Mouse (Mus musculus) myocyte (in vitro differentiated cells): ENCODE data around the gene Dmbt1. TPM values are rescaled to one million over a fixed set of nuclear protein-coding genes. Genes with fewer than 3 reads are reported as not detected.

Experiments
- H3K27me3 ChIP-seq: one replicate; pipeline ENCODE4 v1.6.1; 2011; ENCODE audit not compliant: control insufficient read depth, insufficient read depth, insufficient read length
- H3K36me3 ChIP-seq: one replicate; pipeline ENCODE4 v1.6.1; 2011; ENCODE audit not compliant: control insufficient read depth, insufficient read depth
- H3K4me2 ChIP-seq: one replicate; pipeline ENCODE4 v1.6.1; 2011; ENCODE audit warnings: low read depth, control low read depth
- H3K4me3 ChIP-seq: one replicate; pipeline ENCODE4 v1.5.1; 2011; ENCODE audit warnings: mild to moderate bottlenecking, control low read depth, moderate library complexity
- H3K79me2 ChIP-seq: one replicate; pipeline ENCODE4 v1.6.1; 2011; ENCODE audit not compliant: control insufficient read depth, insufficient read depth
- H3ac ChIP-seq: one replicate; pipeline ENCODE4 v1.6.1; 2011; ENCODE audit not compliant: control insufficient read depth, insufficient read length
- CEBPB ChIP-seq: IDR thresholded peaks from 2 replicates; pipeline ENCODE4 v1.6.1; 2011; ENCODE audit warnings: mild to moderate bottlenecking, moderate library complexity; ENCODE audit not compliant: poor library complexity, insufficient read depth, severe bottlenecking
- E2F4 ChIP-seq: IDR thresholded peaks from one replicate; pipeline ENCODE4 v1.6.1; 2011; ENCODE audit warnings: mild to moderate bottlenecking, control low read depth, moderate library complexity; ENCODE audit not compliant: insufficient read depth
- MAX ChIP-seq: IDR thresholded peaks from one replicate; pipeline ENCODE4 v1.6.1; 2011; ENCODE audit warnings: low read depth, mild to moderate bottlenecking, control low read depth
- MYOD1 ChIP-seq, 3 experiments: IDR thresholded peaks; one replicate each; pipeline ENCODE4 v1.6.1; 2011; ENCODE audit warnings: control low read depth in 2 of 3, low read depth in 2 of 3, mild to moderate bottlenecking in 2 of 3, moderate library complexity in 1 of 3; ENCODE audit not compliant: insufficient read length in 2 of 3, control insufficient read depth in 1 of 3
- MYOG ChIP-seq, 3 experiments: IDR thresholded peaks; one replicate each; pipeline ENCODE4 v1.6.1; 2011; ENCODE audit warnings: control low read depth in 2 of 3, low read depth in 2 of 3, mild to moderate bottlenecking in 2 of 3; ENCODE audit not compliant: insufficient read length in 2 of 3, control insufficient read depth in 1 of 3, insufficient read depth in 1 of 3
- POLR2A ChIP-seq: IDR thresholded peaks from one replicate; pipeline ENCODE4 v1.6.1; 2011; ENCODE audit warnings: low read depth, mild to moderate bottlenecking, control low read depth, moderate library complexity; ENCODE audit not compliant: insufficient read length
- POLR2AphosphoS2 ChIP-seq: IDR thresholded peaks from one replicate; pipeline ENCODE4 v1.6.1; 2011; ENCODE audit warnings: low read depth, control low read depth; ENCODE audit not compliant: insufficient read length
- REST ChIP-seq: IDR thresholded peaks from one replicate; pipeline ENCODE4 v1.6.1; 2011; ENCODE audit warnings: mild to moderate bottlenecking, control low read depth, moderate library complexity; ENCODE audit not compliant: insufficient read depth, insufficient read length
- SRF ChIP-seq: IDR thresholded peaks from one replicate; pipeline ENCODE4 v1.6.1; 2011; ENCODE audit warnings: low read depth; ENCODE audit not compliant: control insufficient read depth, insufficient read length
- TCF12 ChIP-seq: IDR thresholded peaks from one replicate; pipeline ENCODE4 v1.6.1; 2011; ENCODE audit warnings: mild to moderate bottlenecking, control low read depth; ENCODE audit not compliant: poor library complexity, insufficient read depth, severe bottlenecking
- TCF3 ChIP-seq: IDR thresholded peaks from one replicate; pipeline ENCODE4 v1.6.1; 2011; ENCODE audit warnings: low read depth, control low read depth; ENCODE audit not compliant: insufficient read length
- USF1 ChIP-seq: IDR thresholded peaks from one replicate; pipeline ENCODE4 v1.6.1; 2011; ENCODE audit warnings: low read depth, mild to moderate bottlenecking, control low read depth, moderate library complexity
- polyA plus RNA-seq: library from polyadenylated mRNA; unstranded; fragments of >200 nt; fragmentation: generic; extraction: Trizol; gene quantifications from one replicate; pipeline ENCODE4 v1.2.1, GENCODE M21; 2012; ENCODE audit warnings: missing spikeins

The Dmbt1 gene
- polyA plus RNA-seq, 1 experiment: not detected

GRCm38 (mm10) chr7:131130021-131130420 is 98.2 kb downstream of the Dmbt1 start:
- H3K4me2 ChIP-seq: no peak overlapping the region
- H3K27me3 ChIP-seq: no peaks in the 10 kb centered on the region
- no peak overlapping the region for H3ac ChIP-seq
- H3K4me3 ChIP-seq: no peak overlapping the region
- H3K36me3 ChIP-seq: no peaks in the 10 kb centered on the region
- H3K79me2 ChIP-seq: no peaks in the 10 kb centered on the region
- TF ChIP-seq SRF (no peak), TCF12 (no peak), REST (no peak), CEBPB (no peak), TCF3 (no peak), POLR2A (no peak)

GRCm38 (mm10) chr7:131133181-131133580 is 101.3 kb downstream of the Dmbt1 start:
- Histone ChIP-seq H3K79me2 (no peaks in the 10 kb centered on the region), H3K36me3 (no peaks in the 10 kb centered on the region), H3K27me3 (no peaks in the 10 kb centered on the region), H3K4me3 (no peak overlapping the region), H3K4me2 (no peak overlapping the region), H3ac (no peak overlapping the region)
- TF ChIP-seq TCF12 (no peak), POLR2A (no peak), MYOD1 (IDR thresholded peaks at IDR 0.05; ENCODE audit: control insufficient read depth in 1 of 3, insufficient read length in 2 of 3, low read depth in 2 of 3) (no peak), CEBPB (no peak), MYOG (IDR thresholded peaks at IDR 0.05; ENCODE audit: control insufficient read depth in 1 of 3, insufficient read depth in 1 of 3, insufficient read length in 2 of 3, low read depth in 2 of 3) (no peak), TCF3 (no peak), USF1 (no peak), POLR2AphosphoS2 (no peak), MAX (no peak), E2F4 (no peak), SRF (no peak), REST (no peak)

GRCm38 (mm10) chr7:131146214-131146613 is 114.4 kb downstream of the Dmbt1 start, which contains the start of gene 4933402N03Rik:
Gene 4933402N03Rik, minus strand, starts transcription at chr7:131146314.
- Histone ChIP-seq H3K36me3 (no peaks in the 10 kb centered on the region), H3K4me2 (no peak within 1 kb of the TSS), H3K79me2 (no peaks in the 10 kb centered on the region), H3K4me3 (no peak within 1 kb of the TSS), H3ac (no peak within 1 kb of the TSS), H3K27me3 (no peaks in the 10 kb centered on the region)
- TF ChIP-seq USF1: no peak
- no peak for TF ChIP-seq POLR2A
- no peak for TF ChIP-seq MYOD1 (IDR thresholded peaks at IDR 0.05; ENCODE audit: control insufficient read depth in 1 of 3, insufficient read length in 2 of 3, low read depth in 2 of 3)
- no peak for TF ChIP-seq TCF3
- TF ChIP-seq SRF: no peak

- H3K27me3 ChIP-seq: no peaks in the 10 kb centered on the region
- H3ac ChIP-seq: no peak overlapping the region
- no peak overlapping the region for H3K4me3 ChIP-seq
- no peaks in the 10 kb centered on the region for H3K36me3 ChIP-seq
- TF ChIP-seq MAX (no peak), E2F4 (no peak)
- no peak overlapping the region for H3K4me2 ChIP-seq
- H3K79me2 ChIP-seq: no peaks in the 10 kb centered on the region
These were observed 118.3 kb downstream of the Dmbt1 start for GRCm38 (mm10) chr7:131150179-131150578.

DNA sequence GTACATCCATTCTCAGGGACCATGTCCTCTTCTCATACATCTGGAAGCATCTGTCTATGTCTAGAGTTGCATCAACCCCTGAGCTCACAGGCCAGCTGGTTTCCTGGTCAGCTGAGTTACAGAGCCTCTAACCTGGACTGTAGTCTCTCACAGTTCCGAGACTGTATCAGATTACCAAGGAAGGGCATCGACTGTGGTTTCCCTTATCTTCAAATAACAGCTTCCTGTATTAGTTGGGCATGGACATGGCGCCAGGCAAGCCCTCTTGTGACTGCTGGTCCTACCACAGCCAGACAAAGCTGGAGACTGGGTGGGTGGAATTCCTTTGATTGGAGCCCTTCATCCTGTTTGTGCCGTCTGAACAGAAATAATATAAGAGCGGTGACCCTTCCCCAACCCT is 121.2 kb downstream of the Dmbt1 start:
- Histone ChIP-seq H3K79me2 (no peaks in the 10 kb centered on the region), H3K27me3 (no peaks in the 10 kb centered on the region), H3ac (no peak overlapping the region), H3K4me3 (no peak overlapping the region), H3K4me2 (no peak overlapping the region), H3K36me3 (no peaks in the 10 kb centered on the region)
- no peak for TF ChIP-seq USF1
- TF ChIP-seq POLR2A: no peak
- TF ChIP-seq POLR2AphosphoS2: no peak
- no peak for TF ChIP-seq MYOD1 (IDR thresholded peaks at IDR 0.05; ENCODE audit: control insufficient read depth in 1 of 3, insufficient read length in 2 of 3, low read depth in 2 of 3)
- no peak for TF ChIP-seq E2F4
- TF ChIP-seq MYOG (IDR thresholded peaks at IDR 0.05; ENCODE audit: control insufficient read depth in 1 of 3, insufficient read depth in 1 of 3, insufficient read length in 2 of 3, low read depth in 2 of 3): no peak
- no peak for TF ChIP-seq TCF12
- TF ChIP-seq TCF3: no peak
- no peak for TF ChIP-seq CEBPB
- TF ChIP-seq MAX: no peak
- no peak for TF ChIP-seq SRF
- TF ChIP-seq REST: no peak
